Mouse (Mus musculus) neutrophil, adult 83 days (primary cell): ENCODE results near the gene Zfp207. TPM values are rescaled to one million over a fixed set of nuclear protein-coding genes. Genes with fewer than 3 reads are reported as not detected.

Source experiments
- total RNA-seq, 2 experiments: library from RNA; stranded (reverse); gene quantifications; one replicate each; pipeline ENCODE4 v1.2.4; 2023

Zfp207 gene
- 100 to 1,000 TPM; 124 to 129 TPM for total RNA-seq

DNA sequence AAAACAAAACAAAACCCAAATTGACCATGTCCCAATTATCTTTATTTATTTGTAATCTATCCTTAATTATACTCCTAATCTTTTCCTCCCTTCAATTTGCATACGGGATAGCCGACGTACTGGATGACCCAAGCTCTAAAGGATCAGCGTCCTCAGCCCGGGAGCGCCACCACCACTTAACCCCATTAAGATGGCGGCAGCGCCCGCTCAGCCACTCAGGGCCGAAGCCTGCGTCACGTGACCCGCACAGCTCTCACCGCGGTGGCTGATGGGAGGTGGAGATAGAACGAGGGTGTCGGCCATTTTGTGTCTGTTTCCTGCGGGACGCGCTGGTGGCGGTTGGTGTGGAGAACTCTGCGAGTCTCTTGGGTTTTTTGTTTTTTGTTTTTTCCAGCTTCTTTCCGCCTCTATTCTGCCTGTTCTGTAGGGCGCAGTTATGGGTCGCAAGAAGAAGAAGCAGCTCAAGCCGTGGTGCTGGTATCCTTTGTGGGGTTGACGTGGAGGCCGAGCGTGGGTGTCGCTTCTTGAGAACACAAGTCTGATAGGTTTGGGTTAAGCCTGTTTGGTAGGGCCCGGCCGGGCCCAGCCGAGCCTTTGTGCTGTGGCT lies at the start of gene Zfp207:
Gene Zfp207 (plus strand): TSS at position 261 of the 607 bp plus-strand sequence.

DNA sequence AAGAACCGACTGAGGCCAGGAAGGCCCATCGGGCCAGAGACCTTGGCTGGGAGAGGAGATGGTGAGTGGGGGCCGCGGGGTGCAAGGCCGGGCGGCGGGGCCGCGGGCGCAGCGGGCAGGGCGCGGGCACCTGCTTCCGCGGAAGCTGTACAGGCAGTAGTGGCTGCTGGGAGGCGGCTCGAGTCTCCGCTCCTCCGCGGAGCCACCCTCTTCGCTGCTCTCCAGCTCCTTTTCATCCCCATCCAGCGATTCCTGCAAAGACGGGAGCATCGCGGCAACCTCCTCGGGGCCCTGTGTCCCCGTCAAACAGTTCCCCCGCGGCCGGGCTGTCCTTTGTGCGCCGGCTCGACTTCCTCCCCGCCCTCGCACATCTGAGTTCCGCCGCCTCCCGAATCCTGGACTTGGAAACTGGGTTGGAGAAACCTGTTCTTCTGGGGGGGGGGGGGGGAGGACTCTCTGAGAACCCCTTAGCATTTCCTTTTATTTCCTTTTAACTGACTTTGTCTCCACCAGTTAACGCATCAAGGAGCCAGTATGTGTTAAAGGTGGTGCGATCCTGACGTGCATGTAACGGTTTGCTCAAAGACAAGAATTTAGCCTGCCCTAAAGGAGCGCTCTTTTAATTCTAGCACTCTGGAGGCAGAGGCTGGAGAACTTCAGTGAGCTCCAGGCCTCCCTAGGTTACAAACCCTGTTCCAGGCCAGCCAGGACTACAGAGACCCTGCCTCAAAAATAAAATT lies 5.2 kb upstream of the Zfp207 start, which contains the start of gene 5730455P16Rik:
Gene 5730455P16Rik (minus strand): TSS at position 323 of the 740 bp plus-strand sequence.

DNA sequence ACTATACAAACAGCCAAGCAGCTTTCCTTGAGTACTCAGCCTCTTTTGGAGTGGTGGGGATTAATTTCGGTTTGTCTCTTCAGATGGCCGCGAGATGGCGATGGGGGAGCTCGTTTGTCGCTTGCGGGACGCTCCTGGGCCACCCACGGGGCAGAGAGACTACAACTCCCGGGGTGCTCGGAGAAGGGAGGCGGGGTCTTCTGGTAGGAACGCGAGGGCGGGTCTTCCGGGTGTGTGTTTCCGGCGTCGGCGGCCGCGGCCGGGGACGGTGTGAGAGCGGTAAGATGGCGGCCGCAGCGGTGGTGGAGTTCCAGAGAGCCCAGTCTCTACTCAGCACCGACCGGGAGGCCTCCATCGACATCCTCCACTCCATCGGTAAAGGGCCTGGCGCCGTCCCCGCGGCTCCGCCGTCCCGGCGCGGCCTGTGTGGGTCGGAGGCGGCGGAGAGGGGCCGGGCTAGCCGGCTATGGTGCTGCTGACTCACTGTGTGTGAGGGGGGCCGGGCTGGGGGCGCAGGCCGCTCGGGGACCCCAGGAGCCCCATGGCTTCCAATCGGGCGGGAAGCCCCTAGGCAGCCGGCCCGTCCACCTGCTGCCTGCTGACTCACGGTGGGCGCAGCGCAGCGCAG lies 45.4 kb downstream of the Zfp207 start, which contains the start of gene Psmd11:
Gene Psmd11 (plus strand): TSS at position 235 of the 628 bp plus-strand sequence.

Other genes starting within 250 kb of the Zfp207 start
- 1 to 10 TPM; 3.3 to 3.9 TPM for gene Tefm, start 241.1 kb upstream of the Zfp207 start, total RNA-seq
- 1 to 10 TPM; 4.4 to 4.6 TPM for gene Adap2, start 229.2 kb upstream of the Zfp207 start, total RNA-seq
- gene Rnf135, start 199.4 kb upstream of the Zfp207 start, total RNA-seq, result 1 to 10 TPM; 6.3 to 6.9 TPM
- gene Rhot1, start 174.3 kb upstream of the Zfp207 start, total RNA-seq, result 10 to 100 TPM; 17.3 to 23.0 TPM
- gene Rhbdl3, start 82.4 kb upstream of the Zfp207 start, total RNA-seq, result under 1 TPM in 1 of 2 experiments, not detected in 1; 0.18 TPM
- 1 to 10 TPM; 7.0 to 9.2 TPM for gene 5730455P16Rik, start 5.2 kb upstream of the Zfp207 start, total RNA-seq
- 10 to 100 TPM; 65.7 to 67.6 TPM for gene Psmd11, start 45.3 kb downstream of the Zfp207 start, total RNA-seq
- 10 to 100 TPM; 18.1 to 18.3 TPM for gene Cdk5r1, start 93.7 kb downstream of the Zfp207 start, total RNA-seq